Mouse (Mus musculus) E14TG2a.4 (cell line): ENCODE measurements at regions not wholly inside any gene's neighbourhood (a gene's known extent, or its start where the extent isn't known, plus 50 kb on each side); places are given as distances from the start of the nearest gene placed in this dataset.
"Not testable (repeated sequence)": the region's sequence is repeated elsewhere in the genome, so short reads cannot be mapped to it uniquely, and the experiment has no call there.

Experiments used
- CTCF ChIP-seq: conservative IDR thresholded peaks from 2 replicates; pipeline ENCODE4 v1.5.1; 2014; ENCODE audit warnings: low read length
- POU5F1 ChIP-seq: IDR thresholded peaks from 2 replicates; pipeline ENCODE4 v1.6.1; 2014; ENCODE audit warnings: low read length, borderline replicate concordance

DNA sequence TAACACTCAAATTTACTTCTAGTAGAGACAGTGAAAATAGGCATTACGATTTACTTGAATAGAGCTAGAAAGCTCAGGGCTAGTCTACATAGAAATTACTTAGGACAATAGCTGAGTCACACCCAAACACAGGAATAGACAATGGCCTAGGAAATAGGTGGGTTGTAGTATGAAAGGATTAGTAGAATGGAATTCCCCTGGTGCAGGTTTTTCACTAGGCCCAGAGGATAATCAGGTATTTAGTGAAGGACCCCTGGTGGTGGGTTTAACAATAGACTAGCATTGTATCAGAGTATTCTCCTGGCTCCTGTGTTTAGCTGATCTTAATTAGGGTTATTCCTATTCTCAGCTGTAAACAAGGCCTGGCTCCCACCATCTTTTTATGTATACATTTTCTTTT, 890.4 kb upstream of the Prmt6 start:
- not testable (repeated sequence) for TF ChIP-seq CTCF, POU5F1
